Mouse (Mus musculus) Patski (cell line): Measurements from ENCODE around the gene Pusl1. TPM values are rescaled to one million over a fixed set of nuclear protein-coding genes. Genes with fewer than 3 reads are reported as not detected.

Source experiments
- ATAC-seq: fragments of 100-300 bp; one replicate; pipeline ENCODE4 v1.8.0; 2021
- CTCF ChIA-PET: fragments of 350-600 bp; sonication (Branson Sonifier 250); formaldehyde crosslinking; loops from one replicate; lab custom pipeline; 2022; ENCODE audit warnings: inconsistent platforms; lab: Charles Lee
- POLR2A ChIA-PET: fragments of 350-600 bp; sonication (Branson Sonifier 250); formaldehyde crosslinking; loops from one replicate; lab custom pipeline; 2022; ENCODE audit warnings: antibody characterized with exemption, inconsistent platforms; lab: Charles Lee
- DNase-seq: peaks from one replicate; pipeline ENCODE4 v3.0.0-alpha.2; 2011; ENCODE audit warnings: low read depth, low spot score
- H3K27me3 ChIP-seq: fragments of 371-371 bp; one replicate; pipeline ENCODE4 v1.5.1; 2021
- CTCF ChIP-seq: fragments of 100-300 bp; IDR thresholded peaks from one replicate; pipeline ENCODE4 v1.5.1; 2021
- in situ Hi-C: fragments of 300-500 bp; cut with MboI; formaldehyde crosslinking; loops from 3 replicates; pipeline ENCODE4 v1.11.1; 2018; ENCODE audit warnings: low pct_unique_long_range_greater_than_20kb, mixed read lengths
- polyA plus RNA-seq: library from polyadenylated mRNA; unstranded; gene quantifications from one replicate; pipeline ENCODE4 v1.2.3, GENCODE M21; 2021

Gene Pusl1
- polyA plus RNA-seq, 1 experiment from 2014 or later = 22.4 TPM

GRCm38 (mm10) chr4:155898318-155898717 is 6.7 kb upstream of the Pusl1 start:
- no peaks in the 10 kb centered on the region for H3K27me3 ChIP-seq
- ChIA-PET CTCF (no interaction called here), POLR2A (no interaction called here)
- DNase-seq (no peak), ATAC-seq (no peak)
- TF ChIP-seq CTCF = no peak
- in situ Hi-C loops = no loop called here

DNA sequence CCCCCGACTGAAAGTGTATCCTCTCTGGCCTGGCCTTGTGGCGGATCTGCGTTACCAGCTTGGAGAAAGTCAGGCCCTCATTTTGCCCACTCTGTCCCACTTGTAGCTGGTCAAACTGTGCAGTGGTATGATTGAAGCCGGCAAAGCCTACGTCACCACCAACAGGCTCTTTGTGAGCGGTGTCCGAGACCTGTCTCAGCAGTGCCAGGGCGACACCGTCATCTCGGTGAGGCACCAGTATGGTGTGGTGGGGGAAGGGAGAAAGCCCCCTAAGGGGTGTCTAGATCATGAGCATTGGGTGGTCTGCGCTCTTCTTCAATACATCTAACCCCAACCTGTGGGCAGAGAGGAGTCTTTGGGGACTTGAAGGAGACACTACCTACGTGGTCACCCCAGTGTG is 4.9 kb upstream of the Pusl1 start:
- DNase-seq (no peak), ATAC-seq (no peak)
- ChIA-PET POLR2A (no interaction called here), CTCF (interaction anchor here (1.8 kb wide), 1 partner anchor 12 kb away, joined by 4 read pairs; no protein-coding TSS in a partner anchor)
- in situ Hi-C loops = no loop called here
- H3K27me3 ChIP-seq = no peaks in the 10 kb centered on the region
- no peak for TF ChIP-seq CTCF

- no peak for ATAC-seq
- DNase-seq = no peak
- H3K27me3 ChIP-seq = no peaks in the 10 kb centered on the region
- in situ Hi-C loops = no loop called here
- TF ChIP-seq CTCF = no peak
- ChIA-PET CTCF (interaction anchor here (1.8 to 2.1 kb wide), 2 partner anchors 11 to 29 kb away, joined by 4 to 7 read pairs; no protein-coding TSS in a partner anchor), POLR2A (interaction anchor here (0.5 to 0.7 kb wide), 2 partner anchors 46 to 339 kb away, joined by 3 read pairs; no protein-coding TSS in a partner anchor)
Observed at GRCm38 (mm10) chr4:155895826-155896225, 4.2 kb upstream of the Pusl1 start.

DNA sequence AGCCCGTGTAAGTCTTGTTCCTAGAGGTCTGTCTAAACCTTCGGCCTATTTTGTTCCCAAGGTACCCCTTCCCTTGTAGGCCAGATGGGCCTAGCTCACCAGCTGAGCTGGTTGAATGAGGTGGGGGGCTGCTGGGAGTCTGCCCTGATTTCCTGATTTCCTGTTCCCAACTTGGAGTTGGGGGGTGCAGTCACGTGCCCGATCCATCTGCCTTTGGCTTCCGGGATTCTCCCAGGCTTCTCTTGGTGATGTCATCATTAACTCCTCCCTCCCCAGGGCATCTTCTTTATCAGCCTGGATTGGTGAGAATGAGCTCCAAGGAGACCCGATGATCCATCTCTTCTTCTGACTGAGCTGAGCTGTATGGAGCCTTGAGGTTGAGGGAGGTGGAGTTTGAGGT is 3.6 kb upstream of the Pusl1 start:
- H3K27me3 ChIP-seq = no peaks in the 10 kb centered on the region
- no peak for TF ChIP-seq CTCF
- ATAC-seq (no peak), DNase-seq (no peak)
- ChIA-PET POLR2A (interaction anchor here (0.7 to 1.6 kb wide), 2 partner anchors 46 to 48 kb away, joined by 3 to 6 read pairs; partner anchors contain the start of gene Ube2j2), CTCF (interaction anchor here (1.8 to 2.1 kb wide), 2 partner anchors 10 to 29 kb away, joined by 4 to 7 read pairs; no protein-coding TSS in a partner anchor)
- in situ Hi-C loops = no loop called here

DNA sequence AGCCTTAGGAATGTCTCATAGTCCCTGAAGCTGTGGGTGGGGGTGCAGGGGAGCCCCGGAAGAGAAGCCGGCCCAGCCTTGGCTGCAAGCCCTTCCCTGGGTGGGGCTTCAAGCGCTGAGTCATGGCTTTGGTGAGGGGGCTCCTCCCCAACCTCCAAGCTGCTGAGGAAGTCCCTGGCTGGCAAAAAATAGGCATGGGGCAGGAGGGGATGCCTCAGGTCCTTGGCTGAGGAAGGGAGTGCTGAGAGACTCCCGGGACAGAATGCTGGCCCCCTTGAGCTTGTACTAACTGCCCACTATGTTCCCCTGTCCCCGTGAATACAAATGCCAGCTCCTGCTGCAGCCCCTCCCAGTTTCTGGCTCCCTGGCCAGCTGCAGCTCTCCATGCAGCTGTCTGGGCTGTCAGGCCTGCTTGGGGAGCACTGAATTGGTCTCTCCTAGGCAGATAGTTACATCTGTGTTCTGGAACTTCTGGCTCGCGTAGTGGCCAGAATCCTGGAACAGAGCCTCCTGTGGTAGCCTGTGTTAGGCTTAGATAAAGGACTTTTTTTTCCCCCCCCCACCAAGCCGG is 2.8 kb upstream of the Pusl1 start:
- DNase-seq (no peak), ATAC-seq (no peak)
- ChIA-PET CTCF (interaction anchor here (2.1 kb wide), 1 partner anchor 28 kb away, joined by 7 read pairs; no protein-coding TSS in a partner anchor), POLR2A (interaction anchor here (1.6 kb wide), 1 partner anchor 49 kb away, joined by 6 read pairs; the partner anchor contains the start of gene Ube2j2)
- no peak for TF ChIP-seq CTCF
- in situ Hi-C loops = loop anchor here (5.0 kb wide), 1 partner anchor 62 kb away; the partner anchor contains the start of gene Aurkaip1
- H3K27me3 ChIP-seq = no peaks in the 10 kb centered on the region

DNA sequence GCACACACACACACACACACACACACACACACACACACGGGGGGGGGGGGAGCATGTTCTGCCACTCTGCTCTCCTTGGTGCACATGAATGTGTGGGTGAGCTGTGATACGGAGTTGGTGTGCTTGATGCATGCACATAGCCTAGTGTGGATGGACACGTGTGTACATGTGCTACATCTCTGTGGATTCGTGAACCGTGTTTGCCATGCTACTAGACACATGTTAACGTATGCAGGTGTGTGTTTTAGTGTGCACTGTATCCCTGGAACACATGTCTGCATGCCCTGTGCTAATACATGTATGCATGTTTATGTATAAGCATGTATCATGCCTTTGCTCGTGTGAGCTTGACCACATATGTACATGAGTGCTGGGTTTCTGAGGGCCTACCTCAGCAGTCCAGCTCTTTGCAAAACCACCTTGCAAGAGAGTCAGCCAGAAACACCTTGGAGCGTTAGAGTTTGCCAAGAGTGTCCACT is 1.7 kb upstream of the Pusl1 start:
- DNase-seq = no peak
- POLR2A ChIA-PET = no interaction called here

GRCm38 (mm10) chr4:155892438-155893211 is 1.0 kb upstream of the Pusl1 start:
- H3K27me3 ChIP-seq = no peaks in the 10 kb centered on the region
- DNase-seq = no peak
- ATAC-seq = peak; percentile 9
- in situ Hi-C loops = loop anchor here (5.0 kb wide), 1 partner anchor 60 kb away; the partner anchor contains the start of gene Aurkaip1
- ChIA-PET CTCF (no interaction called here), POLR2A (no interaction called here)
- no peak for TF ChIP-seq CTCF

More for the DNA sequence above, 1.7 kb upstream of the Pusl1 start:
- TF ChIP-seq CTCF = no peak
- ATAC-seq = no peak
- CTCF ChIA-PET = no interaction called here
- in situ Hi-C loops = loop anchor here (5.0 kb wide), 1 partner anchor 61 kb away; the partner anchor contains the start of gene Aurkaip1
- H3K27me3 ChIP-seq = no peaks in the 10 kb centered on the region

GRCm38 (mm10) chr4:155892017-155892416 is 436 bp upstream of the Pusl1 start:
- TF ChIP-seq CTCF = no peak
- ChIA-PET POLR2A (no interaction called here), CTCF (no interaction called here)
- no peaks in the 10 kb centered on the region for H3K27me3 ChIP-seq
- DNase-seq (no peak), ATAC-seq (peak; percentile 78)
- in situ Hi-C loops = loop anchor here (5.0 kb wide), 1 partner anchor 60 kb away; the partner anchor contains the start of gene Aurkaip1

- ChIA-PET CTCF (no interaction called here), POLR2A (no interaction called here)
- DNase-seq (no peak), ATAC-seq (no peak)
- in situ Hi-C loops = loop anchor here (5.0 kb wide), 1 partner anchor 59 kb away; the partner anchor contains the start of gene Aurkaip1
- TF ChIP-seq CTCF = no peak
- H3K27me3 ChIP-seq = no peaks in the 10 kb centered on the region
Observed at GRCm38 (mm10) chr4:155891011-155891471, 540 bp downstream of the Pusl1 start.

GRCm38 (mm10) chr4:155889316-155889715 is 2.3 kb downstream of the Pusl1 start:
- ChIA-PET POLR2A (no interaction called here), CTCF (no interaction called here)
- TF ChIP-seq CTCF = no peak
- in situ Hi-C loops = no loop called here
- DNase-seq (no peak), ATAC-seq (no peak)
- no peaks in the 10 kb centered on the region for H3K27me3 ChIP-seq
